Mouse (Mus musculus) cerebellum, adult 11-12 months (tissue): ENCODE measurements at regions not wholly inside any gene's neighbourhood (a gene's known extent, or its start where the extent isn't known, plus 50 kb on each side); places are given as distances from the start of the nearest gene placed in this dataset.

ENCODE experiments used
- DNase-seq: peaks from one replicate; pipeline ENCODE4 v3.0.0; 2022

DNA sequence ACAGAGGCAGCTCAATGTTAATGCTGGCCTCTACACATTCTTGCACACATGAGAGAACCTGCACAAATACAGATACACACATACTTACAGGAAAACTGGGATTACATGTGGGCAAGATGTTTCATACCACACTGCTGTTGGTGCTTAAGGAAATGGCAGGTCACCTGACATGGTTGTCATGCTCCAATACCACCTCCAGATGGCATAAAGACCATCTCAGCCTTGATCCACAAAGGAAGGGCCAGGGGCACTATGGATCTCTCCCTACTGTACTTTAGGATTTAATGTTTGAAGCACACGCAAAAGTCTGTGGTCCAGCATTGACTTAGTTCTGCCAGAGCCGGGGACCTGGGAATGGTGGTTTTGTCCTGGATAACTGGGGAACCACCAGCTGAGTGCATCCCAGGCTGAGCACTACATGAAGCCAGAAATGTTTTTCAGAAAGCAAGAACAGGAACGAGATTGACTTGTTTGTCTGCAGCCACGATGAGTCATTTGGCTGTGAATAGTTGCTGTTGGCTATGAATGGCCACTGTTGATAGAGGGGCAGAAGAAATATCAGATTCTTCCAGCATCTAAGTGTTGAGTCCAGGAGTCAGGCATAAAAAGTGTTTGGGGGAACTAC, 176.0 kb upstream of the Pabpc6 start:
- peak; percentile 8 for DNase-seq

DNA sequence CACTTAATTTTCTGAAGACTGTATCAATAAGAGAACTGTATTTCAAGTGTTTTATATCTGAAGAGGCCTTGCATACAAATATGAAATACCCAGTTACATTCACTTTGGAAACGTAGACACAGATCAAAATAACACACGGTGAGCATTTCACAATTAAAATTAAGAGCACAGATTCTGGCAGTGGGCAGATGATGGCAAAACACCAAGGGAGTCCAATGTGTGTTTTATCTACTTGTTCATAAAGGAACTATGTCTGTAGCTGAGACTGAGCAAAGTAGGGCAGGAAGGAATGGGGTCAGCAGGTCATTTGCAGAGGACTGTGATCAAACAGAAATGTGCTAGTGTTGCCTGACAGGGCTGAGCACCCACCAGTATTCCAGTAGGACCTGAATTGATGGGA, 171.6 kb upstream of the Pabpc6 start:
- DNase-seq = no peak

DNA sequence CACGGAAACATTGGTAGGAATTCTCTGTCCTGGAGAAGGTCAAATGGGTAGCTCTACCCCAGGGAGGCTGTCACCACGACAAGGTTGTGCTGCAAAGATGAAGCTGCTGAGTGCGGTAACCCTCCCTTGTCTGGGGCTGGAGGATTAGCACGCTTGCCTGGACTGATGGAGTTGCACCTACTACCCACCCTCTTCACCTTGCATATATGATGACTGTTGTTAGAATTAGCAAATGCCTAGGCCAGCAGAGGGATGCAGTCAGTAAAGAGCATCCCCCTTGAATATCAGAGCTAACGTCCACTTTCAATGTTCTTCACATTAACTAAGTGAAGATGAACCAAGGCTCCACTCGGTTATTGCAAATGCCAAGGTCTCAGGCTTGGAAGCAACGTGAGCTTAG, 169.7 kb upstream of the Pabpc6 start:
- DNase-seq = no peak

DNA sequence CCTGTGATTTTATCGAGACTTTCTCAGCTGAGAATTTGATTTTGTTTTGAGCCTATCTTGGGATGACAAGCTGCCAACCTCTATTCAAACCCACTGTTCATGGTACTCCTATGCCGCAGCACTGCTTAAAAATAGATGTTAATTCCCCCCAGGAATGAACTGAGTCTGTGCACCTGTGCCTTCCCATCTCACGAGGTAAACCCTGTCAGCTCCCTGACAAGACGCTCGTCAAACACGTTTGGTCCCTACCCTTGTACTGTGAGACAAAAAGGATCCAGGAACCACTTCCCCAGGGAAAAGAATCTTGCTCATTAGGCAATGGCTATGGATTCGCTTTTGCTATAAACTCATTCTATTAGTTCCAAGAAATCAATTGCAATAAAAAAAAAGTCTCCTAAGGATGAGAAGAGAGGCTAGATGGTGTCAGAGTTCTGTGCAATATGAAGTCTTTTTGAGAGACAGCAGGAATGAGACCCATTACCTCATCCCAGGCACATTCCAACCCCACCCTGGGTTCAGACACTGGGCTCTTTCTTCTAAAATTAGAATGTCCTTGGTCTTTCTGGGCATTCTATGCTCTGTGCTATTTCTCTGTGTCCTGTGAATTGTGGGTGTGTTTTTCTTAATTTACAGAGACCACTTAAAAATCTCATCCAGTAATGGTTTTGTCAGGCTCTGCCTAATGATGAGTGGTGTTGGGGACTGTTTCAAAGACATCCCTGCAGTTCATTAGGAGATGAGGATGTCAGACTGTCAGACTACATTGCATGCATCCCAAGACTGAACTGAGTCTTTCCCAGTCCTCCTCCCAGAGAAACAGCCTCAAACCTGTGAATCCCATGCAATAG, 167.7 kb upstream of the Pabpc6 start:
- DNase-seq = no peak

GRCm38 (mm10) chr17:9829895-9830294, 160.4 kb upstream of the Pabpc6 start:
- DNase-seq = no peak

DNA sequence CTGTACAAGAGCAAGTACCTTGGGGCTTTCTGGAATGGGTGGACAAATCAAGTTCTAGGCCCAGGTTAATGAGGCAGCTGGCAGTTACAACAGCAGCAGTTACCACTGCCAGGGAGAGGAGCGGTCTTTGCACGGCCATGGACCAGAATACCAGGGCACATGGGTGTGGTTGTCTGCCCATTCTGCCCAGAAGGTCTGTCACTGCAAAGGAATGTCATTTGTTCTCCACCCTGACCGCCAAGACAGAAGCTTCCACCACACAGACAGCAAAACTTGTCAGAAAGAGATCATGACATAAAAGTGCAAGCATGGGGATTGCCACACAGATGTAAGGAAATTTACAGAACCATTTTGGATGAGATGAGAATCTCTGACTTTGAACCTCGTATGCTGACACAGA, 151.8 kb upstream of the Pabpc6 start:
- DNase-seq = no peak

- DNase-seq = no peak
Measured at GRCm38 (mm10) chr17:9817056-9817455, 147.5 kb upstream of the Pabpc6 start.

DNA sequence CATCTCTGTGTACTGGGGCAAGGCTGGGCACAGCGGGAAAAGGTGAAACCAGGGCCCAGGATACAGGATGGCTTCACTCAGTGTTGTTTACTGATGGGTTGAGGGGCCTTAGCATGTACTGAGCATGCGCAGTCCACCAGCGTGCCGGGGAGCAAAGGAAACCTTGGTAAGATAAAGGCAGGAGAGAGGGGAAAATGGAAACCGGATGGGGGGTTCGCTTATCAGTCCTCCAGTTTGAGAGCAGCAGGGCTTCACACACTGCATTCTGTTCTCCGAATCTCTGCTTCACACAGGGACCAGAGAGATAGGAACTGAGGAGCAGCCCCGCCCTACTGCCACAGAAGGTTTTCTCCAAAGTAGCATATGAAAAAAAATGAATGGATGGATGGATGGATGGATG, 127.6 kb upstream of the Pabpc6 start:
- no peak for DNase-seq

DNA sequence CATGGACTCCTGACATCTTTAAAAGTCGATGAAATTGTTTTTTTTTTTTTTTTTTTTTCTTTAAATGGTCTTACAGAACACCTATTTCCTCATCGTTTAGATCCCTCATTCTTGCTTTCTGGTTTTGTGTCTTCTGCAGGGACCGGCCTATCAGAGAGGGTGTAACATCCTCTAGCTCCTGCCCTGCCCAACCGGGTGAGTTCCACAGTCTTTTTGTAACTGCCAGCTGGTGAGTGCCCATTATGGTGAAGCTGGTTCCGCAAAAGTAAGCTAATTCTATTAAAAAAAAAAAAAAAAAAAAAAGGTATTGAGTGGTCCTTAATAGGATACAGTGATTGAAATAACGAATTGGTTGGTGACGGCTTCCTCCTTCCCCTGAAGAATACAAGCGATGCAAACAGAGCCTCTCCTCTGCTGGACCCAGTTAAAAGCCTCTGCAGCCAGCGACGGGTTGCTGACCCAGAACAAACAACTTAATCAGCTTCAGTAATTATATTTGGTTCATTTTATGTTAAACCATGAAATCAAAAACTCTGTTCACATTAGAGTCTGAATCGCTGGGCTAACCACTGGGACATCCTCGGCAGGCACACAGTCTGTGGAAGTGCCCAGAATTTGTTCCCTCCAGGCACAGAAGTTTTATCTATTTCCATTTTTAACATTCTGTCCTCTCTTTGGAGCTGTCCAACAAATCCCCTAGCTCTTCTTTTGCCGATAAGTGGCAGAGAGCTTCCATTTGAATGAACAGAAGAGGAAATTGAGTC, 126.9 kb upstream of the Pabpc6 start:
- no peak for DNase-seq

- no peak for DNase-seq
Measured at GRCm38 (mm10) chr17:9778866-9779265, 109.3 kb upstream of the Pabpc6 start.

DNA sequence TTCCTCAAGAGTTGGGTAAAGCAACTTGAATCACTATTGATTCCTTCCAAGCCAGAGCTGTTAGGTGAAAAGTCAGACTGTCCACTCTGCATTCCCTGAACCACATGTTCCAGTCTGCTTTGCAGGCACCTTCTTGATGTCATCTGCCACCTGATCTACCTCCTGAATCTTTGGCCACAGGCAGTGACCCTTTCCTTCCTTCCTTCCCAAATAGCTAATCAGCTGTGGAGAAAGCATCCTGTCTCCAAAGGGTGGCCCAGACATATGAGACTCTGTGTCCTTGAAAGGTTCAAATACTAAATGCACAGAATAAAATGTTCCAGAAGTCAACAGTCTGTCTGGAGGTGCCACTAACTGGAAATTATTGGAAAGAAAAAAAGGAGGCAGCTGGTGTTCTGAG, 107.6 kb upstream of the Pabpc6 start:
- DNase-seq = no peak

GRCm38 (mm10) chr17:9776286-9777016, 106.9 kb upstream of the Pabpc6 start:
- peak; percentile 21 for DNase-seq

GRCm38 (mm10) chr17:9775668-9776151, 106.2 kb upstream of the Pabpc6 start:
- DNase-seq = peak; percentile 27

- no peak for DNase-seq
Measured at GRCm38 (mm10) chr17:9774740-9775629, 105.5 kb upstream of the Pabpc6 start.

- DNase-seq = no peak
Measured at GRCm38 (mm10) chr17:9773744-9774143, 104.2 kb upstream of the Pabpc6 start.

DNA sequence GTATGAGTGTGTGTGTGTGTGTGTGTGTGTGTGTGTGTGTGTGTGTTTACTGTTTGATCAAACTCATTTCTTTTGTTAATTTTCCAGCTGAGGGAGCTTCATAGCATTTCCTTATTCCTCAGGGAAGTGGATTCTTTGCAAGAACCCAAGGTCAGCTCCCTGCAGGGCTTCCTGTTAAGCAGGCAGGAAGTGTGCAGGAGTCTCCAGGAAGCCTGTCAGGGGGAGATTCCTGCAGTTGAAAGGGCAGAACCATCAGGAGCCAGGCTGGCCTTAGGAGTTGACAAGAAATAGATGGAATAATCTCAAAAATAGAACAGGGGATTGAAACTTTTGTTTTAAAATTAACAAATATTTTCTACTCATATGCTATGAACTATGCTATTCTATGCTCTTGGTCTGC, 98.8 kb upstream of the Pabpc6 start:
- no peak for DNase-seq

DNA sequence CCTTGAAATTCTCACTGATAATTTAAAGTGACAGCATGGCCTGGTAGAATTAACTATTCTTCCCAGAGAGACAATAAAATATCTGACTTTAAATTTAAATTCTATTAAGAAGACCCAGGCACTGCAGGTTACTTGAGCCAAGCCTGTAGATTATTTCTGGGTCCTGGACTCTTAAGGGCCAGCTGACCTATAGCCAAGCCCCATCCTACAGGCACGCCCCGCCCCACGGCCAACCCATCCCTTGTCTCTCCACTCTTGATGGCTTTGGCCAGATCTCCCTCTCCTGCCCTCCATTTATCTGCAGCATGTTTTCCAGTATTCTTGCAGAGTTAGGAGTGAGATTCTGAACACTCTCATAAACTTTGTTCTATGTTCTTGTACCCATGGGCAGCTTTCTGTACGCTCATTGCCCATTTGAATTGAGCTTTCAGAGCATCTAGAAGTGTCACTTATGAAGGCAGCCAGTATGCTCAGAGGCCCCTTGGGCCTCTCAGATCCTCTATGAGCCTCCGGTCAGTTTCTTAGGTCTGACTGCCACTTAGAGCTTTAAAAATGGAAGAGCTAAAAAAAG, 96.2 kb upstream of the Pabpc6 start:
- DNase-seq = no peak

DNA sequence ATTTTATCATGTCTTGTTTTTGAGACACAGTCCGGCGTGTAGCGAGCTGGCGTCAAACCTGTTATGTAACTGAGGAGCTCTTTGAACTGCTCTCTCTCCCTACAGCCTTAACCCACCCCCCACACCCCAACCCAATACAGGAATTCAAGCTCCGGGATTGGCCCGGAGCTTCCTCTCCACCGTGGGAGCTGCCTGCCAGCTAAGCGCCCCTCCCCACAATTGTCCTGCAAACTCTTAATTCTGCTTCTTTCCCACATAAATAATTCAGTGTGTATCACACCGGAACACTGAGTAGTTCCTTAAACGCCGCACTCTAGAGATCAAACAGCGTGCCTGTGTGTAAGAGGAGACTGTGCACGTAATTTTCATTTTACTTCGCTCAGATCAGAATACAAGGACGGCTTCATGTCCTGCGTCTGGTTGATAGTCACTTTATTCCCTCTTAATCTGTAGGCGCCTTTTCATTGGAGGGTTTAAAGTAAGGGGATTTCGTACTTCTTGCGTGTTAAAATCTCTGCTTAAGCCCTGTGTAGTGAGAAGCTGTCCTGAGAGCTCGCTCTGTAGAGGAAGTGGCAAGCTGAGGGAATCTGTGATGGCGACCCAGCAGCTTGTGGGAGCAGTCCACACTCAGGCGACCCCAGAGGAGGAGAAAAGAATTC, 95.3 kb upstream of the Pabpc6 start:
- DNase-seq = peak; percentile 62

DNA sequence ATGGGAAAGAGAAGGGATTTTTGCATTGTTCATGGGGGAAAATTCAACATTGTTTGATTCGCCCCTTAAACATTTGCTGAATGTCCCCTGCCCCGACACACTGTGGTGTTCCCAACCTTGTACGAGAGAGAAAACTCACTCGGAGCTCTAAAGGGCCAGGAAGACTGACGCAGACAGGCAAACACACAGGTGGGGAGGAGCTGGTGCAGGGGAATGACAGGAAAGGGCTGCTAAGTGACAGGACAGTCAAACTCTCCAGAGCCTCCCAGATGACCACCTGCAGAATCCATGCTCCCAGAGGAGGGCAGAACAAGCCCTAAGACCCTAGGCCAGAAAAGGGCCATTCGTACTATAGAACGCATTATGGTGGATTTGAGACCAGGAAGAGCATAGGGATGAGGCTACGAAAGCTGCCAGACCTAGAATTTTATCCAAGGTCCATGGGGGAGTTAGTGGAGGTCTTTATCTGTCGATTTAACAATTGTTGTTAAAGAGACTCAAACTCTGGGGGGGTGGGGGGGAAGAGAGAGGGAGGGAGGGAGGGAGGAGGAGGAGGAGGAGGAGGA, 94.6 kb upstream of the Pabpc6 start:
- DNase-seq = peak; percentile 27

- DNase-seq = no peak
Measured at GRCm38 (mm10) chr17:9763110-9763509, 93.6 kb upstream of the Pabpc6 start.

- no peak for DNase-seq
Measured at GRCm38 (mm10) chr17:9762436-9762835, 92.9 kb upstream of the Pabpc6 start.
